Mouse (Mus musculus): ENCODE data around the gene Trak1. TPM values are rescaled to one million over a fixed set of nuclear protein-coding genes. Genes with fewer than 3 reads are reported as not detected.

Trak1 gene
- total RNA-seq (2021), result 100 to 1,000 TPM; 288 to 301 TPM

DNA sequence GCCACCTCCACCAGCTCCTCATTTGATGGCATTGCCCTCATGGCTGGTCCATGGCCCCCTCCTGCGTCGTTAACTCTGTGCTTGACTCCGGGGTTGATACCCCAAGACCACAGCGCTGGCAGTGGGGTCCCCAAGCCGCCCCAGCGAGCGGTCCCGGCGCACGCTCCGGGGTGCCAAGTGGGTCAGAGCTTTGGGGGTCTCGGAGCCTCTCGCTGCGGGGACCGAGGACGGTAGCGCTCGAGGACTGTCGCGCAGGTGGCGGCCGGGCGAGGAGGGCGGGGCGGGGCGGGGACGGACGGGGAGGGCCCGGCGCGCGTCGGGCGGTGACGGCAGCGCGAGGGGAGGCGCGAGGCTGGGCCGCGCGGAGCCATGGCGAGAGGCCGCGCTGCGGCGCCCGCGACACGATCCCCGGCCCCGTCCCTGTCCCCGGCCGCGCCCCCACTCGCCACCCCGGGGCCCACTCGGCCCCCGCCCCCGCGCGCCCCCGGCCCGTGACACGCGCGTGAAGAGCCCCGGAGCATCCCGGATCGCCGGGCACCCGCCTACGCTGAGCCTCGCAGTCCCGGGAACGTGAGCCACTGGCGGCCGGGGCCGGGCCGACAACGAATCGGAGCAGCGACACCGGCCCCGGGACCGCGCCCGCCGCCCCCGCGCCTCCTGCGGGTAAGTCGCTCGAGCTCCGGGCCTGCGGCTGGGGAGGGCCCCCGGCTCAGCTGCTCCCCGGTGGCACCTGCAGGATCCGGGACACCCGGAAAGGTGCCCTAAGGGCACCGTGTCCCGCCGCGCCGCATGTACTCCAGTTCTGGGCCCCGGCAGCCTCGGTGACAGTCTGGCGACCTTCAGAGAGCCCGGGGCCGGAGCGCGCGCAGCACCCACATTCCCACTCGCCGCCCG is at the start of gene Trak1:
TSS of gene Trak1 (plus strand) at position 332 of the 894 bp plus-strand sequence.
- DNase-seq, result peak; percentile 76

DNA sequence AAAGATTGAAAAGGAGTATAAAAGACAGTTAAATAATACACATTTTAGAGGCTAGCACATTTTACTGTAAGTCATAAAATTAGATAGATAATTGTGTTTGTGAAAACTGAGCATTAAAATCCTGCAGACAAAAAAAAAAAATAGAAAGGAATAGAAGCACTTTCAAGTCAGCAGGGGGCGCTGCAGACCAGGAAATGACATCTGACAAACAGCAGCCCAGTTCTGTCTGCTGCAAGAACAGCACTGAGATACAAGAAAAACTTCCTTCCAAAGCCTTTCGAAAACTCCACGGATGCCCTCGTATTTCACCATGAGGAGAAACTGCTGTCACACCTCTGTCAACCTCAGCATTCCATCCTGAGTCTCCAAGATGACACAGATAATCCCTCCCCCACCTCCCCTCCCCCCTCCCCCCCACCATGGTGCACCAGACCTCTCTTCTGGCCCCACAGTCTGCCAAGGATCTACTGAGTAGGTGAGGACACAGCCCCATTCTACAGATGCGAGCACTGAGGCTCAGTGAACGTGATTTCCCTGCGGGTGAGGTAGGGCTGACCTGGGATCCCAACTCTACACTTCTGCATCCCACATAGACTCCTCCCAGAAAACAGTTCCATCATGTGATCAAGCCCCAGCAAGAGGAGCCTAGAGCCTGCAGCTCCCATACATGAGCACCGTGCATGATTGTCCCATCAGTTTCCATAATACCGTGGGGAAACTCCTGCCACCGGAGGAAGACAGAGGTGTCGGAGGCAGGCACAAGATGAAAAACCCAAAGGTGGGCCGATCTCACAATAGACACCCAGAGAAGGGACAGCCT is 49.1 kb upstream of the Trak1 start:
- peak; percentile 92 for DNase-seq

DNA sequence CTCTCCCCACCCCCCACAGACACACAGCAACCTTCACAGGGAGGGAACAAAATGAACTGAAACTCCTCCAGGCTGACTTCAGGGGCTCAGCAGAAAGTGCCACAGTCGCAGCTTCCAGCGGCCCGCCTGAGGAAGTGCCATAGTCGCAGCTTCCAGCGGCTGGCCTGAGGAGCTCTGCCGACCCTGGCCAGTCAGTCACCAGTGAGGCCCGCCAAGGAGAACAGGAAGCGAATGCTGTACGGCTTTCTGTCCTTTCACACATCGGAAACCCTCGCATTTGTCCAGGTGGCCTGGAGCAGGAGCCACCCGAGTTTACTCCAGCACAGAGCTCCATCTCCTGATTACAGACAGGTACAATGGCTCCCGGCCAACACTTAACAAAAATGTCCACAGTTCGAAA is 47.5 kb upstream of the Trak1 start:
- peak; percentile 17 for DNase-seq

DNA sequence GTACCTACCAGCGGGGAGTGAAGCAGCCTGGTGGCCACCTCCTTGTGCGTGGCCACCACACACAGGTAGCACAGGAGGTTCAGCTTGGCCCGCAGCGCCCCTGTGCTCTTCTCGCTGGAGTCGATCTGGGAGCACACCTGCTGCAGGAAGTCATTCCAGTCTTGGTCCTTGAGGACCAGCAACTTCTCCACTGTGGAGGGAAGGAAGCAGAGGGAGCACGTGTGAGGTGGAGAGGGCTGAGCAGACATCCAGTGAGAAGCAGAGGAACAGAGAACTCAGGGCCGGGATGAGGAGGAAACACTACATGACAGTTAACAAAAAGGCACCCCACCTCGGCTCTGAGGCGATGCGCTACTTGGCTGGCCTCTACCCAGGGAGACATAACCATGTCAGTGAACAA is 46.4 kb upstream of the Trak1 start:
- DNase-seq, result peak; percentile 3

DNA sequence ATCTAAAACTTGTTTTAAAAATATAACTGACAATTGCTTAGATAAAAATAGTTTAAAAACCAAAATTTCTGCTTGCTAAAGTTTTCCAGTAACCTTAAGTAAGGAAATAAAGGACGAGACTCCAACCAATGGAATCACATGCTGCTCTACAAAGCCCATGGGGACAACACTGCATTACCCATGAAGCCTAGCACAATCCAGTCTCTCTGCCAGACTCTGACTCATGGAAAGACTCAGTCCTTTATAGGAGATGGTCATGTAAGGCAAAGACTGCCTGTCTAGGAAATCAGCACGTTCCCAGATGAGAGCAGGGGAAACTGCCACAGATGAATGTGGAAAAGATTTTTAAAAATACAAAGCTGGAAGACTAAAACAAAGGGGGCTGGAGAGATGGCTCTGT is 43.3 kb upstream of the Trak1 start:
- peak; percentile 57 for DNase-seq

DNA sequence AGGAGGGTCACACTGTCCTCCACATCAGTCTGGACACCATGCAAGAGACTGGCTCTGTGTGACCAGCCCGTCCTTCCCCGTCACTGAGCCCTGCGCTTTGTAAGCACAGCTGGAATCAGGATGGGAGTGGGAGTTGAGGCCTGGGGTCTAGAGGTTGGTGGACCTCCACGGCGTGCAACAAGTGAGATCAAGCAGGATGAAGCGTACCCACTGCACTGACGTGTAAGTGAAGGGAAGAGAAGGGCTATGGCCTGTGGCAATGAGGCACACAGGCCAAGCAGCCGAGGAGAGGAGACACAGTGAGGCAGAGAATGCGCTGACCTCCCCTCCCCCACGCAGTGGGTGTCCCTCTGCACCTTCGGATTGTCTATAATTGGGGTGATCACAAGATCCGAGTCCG is 42.5 kb upstream of the Trak1 start:
- peak; percentile 6 for DNase-seq

DNA sequence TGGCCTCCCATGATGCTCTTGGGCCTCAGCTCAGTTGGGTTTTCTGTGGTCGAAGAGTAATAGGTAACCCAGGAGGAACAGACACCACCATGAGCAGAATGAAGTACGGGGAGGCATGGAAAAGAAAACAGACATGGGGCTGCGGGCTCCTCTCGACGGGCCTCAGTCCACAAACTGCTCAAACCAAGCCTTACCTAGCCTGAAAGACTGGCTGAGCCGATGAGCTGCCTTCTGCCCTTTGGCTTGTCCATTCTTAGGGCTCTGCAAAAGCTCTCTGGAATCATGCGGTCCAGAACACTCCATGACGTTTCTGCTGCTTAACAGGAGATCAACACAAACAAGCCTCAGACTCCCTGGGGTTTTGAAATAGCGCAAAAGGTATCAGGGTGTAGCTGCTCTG is 40.2 kb upstream of the Trak1 start:
- peak; percentile 2 for DNase-seq

DNA sequence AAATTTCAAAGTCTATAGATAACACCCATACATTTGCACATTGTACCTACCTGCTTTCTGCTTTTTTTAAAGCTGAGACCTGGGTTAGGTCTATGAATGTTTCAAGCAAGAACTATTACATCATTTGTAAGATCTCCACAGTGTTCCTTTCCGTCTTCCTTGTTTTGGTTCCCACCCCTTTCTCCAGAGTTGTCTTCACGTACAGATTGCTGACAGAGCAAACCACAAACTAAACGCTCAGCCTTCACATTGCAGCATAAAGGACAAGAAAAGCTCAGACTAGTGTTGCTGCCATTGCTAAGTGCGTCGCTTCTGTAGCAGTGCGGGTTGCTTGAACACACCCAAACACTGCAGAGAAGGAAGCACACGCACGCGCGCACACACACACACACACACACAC is 32.0 kb upstream of the Trak1 start:
- no peak for DNase-seq

DNA sequence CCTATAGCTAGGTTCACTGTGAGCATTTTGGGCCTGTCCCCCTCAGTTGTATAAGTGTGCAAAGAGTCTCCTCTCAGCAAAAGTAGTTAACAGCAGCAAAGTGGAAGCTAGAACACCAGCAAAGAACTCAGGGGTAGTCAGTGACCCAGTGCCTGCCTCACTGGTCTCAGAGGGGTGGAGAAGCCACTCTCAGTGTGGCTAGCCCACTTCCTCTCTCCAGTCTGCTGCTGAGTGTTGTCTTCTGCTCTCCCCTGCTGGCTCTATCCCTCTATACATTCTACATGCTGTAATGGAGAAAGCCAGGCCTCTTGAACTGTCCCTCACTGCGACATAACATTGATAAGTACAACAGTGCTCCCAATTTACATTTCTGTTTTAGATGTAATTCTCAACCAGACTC is 26.2 kb upstream of the Trak1 start:
- DNase-seq, result no peak

DNA sequence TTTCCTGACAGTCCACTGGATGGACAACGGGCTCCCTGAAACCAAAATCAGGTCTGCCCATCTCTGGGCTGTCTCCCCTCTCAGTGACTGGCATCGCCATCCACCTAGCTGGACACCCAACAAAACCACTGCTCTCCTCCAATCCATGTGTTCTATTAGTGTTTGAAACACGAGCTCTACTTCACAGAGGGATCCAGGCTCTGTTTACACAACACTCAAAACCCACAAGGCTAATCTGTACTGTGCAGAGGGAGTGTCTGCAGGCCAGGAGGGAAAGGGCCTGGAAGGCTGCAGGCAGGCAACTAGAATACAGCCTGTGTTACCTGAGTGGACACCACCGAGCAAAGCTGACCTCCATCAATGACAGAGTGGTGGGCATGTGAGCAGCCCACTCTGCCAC is 25.7 kb upstream of the Trak1 start:
- DNase-seq, result no peak

DNA sequence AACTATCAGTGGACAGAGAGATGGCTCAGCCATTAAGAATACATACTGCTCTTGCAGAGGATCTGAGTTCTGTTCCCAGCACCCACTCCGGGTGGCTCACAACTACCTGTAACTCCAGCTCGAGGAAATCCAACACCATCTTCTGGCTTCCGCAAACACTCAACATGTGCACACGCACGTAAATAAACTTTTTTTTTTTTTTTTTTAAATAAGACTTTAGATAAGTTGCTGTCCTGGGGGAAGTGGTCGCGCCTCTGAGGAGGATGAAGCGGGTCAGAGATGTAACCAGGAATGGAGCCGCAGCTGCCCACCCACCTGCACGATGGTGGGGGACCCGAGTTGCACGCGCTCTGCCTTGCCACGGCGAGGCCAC is 20.6 kb upstream of the Trak1 start:
- no peak for DNase-seq

DNA sequence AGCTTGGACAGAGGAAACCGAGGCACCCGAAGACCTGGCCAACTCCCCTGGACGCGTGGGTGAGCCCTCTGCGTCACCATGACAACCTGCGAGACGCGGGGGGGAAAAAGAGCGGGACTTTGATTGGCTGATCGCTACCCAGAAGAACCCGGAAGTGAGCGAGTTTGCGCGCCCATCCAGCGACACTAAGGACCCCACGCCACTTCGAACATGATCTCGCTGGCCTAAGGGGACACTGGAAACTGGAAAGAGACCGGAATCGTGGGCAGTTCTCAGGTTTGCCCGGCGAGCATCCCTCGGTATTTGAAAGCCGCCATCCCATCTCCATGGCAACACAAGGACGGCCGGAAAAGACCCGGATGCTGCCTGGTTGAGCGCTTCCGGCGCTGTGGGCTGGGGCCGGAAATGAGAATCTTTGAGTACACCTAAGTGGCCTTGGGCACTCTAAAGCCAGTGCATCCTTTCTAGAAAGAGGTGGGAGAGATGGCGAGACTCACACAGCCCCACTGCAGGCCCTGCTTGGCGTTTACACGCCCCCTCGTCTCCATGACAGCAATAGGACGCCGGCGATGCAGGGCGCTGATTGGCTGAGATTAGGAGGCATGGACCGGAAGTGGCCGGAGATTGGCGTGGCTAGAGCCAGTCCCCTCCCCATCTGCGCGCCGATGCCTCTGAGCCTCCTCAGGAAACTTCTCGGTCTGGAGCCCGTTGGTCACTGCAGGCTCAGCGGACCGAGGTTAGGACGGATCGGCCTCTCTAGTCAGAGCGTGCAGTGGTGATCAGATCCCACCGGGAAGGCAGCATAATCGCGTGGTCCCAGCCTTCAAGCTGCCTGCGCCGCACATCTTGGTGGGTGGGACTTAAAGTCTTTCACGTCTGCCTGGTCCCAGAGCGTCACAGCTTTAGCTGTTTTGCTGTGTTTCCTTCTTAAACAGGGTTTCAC is 19.9 kb upstream of the Trak1 start, which contains the start of gene Ulk4:
TSS of gene Ulk4 (minus strand) at position 80 of the 943 bp plus-strand sequence.
- peak; percentile 93 for DNase-seq

DNA sequence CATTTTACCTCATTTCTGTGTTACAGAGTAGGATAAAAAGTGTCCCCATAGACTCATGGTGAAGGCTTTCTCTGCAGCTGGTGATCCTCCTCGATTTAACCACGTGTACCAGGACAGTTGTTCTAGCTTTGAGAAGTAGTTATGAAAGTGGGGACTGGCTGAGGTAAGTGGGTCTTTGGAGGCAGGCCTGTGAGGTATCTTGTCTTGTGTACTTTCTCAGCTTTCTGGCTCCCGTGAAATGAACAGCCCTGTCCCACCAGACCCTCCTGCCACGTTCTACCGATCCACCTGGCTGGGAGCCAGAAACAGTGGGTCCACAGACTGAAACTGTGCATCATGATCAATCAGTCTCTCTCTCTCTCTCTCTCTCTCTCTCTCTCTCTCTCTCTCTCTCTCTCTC is 18.1 kb upstream of the Trak1 start:
- no peak for DNase-seq

DNA sequence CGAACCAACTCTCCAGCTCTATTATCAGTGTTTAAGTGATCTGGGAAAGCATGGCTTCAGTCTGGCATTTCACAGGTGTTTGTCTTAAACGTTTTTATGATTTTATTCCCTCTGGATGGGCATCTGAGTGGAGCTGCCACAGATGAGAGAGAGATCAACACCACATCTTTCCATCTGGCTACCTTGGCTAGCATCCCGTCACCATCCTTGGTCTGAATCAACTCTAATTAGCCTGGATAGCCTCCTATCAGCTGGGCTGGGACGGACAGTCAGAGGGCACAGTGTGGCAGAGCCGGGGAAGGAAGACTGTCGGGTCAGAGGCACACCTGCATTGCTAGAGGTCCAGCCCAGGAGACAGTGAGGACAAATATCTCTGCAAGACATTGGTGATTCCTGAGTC is 15.4 kb upstream of the Trak1 start:
- no peak for DNase-seq

DNA sequence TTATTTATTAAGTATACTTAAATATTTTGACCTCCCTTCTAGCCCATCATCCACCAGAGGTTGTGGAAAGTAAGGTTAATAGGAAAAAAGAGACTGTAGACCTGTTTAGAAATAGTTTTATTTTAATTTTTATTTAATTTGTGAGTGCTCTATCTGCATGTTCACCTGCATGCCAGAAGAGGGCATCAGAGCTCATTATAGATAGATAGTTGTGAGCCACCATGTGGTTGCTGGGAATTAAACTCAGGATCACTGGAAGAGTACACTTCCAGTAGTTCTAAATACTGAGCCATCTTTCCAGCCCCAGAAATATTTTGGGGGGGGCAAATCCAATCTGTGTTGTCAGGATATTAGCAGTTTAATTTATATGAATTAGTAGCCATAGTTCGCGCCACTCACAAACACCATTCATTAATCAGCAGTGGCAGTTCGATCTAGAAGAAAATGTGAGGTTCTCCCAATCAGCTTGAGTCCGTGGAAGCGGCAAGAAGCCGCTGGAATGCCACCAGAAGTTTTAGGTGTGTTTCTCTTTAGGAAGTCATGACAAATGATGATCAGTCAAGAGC is 13.6 kb upstream of the Trak1 start:
- no peak for DNase-seq

DNA sequence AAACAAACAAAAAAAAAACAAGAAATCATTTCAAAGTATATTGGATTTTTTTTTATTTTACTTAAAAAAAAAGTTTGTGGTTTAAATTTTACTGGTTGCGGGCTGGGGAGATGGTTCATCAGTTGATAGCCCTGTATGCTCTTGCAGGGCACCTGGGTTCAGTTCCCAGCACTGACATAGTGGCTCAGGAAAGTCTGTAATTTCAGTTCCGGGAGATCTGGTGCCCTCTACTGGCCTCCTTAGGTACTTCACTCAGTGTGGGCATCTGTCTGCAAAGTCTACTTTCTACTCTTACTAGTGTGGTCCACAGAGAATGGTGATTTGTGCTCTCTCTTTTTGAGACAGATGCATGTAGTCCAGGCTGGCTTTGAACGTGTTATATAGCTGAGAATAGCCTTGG is 12.9 kb upstream of the Trak1 start:
- DNase-seq, result peak; percentile 62

DNA sequence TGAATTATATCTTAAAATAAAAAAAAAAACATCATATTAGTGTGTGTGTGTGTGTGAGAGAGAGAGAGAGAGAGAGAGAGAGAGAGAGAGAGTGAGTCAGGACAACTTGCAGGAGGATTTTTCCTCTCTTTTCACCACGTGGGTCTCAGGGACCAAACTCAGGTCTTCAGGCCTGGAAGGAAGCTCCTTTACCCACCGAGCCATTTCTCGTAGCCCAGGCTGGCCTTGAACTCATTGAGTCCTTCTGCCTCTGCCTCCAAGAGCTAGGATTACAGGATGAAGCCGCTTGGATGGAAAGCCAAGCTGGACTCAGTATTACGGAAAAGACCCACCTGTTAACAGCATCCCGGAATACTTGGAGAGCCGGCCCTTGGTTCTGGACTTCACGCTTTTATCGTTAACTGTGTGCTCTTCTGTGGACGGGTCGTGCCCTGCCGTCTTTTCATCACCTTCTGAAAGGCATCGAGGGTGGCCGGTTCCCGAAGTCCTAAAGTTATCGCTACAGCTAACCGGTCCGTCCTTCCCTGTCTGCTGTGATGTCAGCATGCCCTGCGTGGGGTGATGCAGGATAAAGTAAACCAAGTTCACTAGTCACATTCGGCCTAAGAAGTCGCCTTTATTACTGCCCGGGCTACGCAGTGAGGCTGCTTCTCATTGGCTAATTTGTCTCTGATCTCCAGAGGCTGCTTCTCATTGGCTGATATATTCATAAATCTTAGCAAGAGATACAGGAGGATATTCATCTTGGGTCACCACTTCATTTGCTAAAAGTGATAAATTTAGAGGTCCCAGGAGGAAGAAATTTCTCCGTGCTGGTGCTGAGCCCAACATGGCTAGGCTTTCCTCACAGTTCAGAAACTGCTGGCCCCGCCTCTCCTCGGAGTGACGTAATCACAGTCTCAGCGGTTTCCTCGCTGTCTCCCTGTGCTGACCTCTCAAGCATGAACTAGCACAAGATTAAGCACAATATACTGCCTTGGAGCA is 11.7 kb upstream of the Trak1 start:
- DNase-seq, result peak; percentile 77

DNA sequence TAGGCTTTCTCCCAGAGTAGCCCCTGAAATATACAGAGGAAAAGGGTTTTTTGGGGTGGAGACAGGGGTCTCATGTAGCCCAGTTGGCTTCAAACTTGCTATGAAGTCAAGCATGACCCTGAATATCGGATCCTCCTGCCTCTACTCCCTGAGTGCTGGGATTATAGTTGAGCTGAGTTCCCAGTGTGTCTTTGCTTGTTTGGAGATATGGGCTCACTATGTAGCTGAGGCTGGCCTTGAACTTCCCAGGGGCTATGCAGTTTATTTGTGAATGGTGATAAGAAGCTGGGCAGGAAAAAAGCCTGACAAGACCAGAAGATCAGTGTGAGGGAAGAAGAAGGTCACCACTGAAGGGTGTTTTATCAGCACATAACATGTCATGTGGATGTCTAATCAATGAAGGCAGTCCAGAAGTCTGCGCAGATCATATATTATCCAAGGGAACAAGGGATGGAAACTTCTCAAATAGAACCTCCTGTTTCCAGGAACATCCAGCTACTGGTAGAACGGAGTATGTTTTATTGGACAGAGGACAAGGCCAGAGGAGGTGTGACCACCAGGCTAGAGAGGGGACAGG is 10.9 kb upstream of the Trak1 start:
- DNase-seq, result no peak

DNA sequence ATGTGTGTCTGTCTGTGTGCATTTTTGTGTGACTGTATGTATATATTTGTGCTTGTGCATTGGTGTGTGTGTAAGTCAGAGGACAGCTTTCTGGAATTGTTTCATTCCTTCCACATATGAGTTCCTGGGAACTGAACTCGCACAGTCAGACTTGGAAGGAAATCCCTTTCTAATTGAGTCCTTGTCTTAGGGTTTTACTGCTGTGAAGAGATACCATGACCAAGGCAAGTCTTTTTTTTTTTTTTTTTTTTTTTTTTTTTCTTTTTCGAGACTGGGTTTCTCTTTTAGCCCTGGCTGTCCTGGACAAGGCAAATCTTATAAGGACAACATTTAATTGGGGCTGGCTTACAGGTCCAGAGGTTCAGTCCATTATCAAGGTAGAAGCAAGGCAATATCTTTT is 6.0 kb upstream of the Trak1 start:
- no peak for DNase-seq

DNA sequence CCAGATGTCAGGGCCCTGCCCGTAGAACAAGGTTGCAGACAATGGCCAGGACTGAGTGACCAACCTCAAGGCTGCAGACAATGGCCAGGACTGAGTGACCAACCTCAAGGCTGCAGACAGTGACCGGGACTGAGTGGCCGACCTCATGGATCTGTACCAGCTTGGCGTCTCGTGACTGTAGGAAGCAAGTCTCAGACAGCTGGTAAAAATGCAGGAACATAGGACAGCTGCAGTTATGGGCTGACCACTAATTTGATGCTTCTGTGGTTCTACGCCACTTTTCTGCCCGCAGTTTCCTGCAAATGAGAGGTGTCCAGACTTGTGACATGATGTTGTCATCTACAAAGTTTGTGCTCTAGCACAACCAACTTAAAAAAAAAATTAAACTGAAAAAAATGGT is 4.1 kb upstream of the Trak1 start:
- DNase-seq, result no peak

DNA sequence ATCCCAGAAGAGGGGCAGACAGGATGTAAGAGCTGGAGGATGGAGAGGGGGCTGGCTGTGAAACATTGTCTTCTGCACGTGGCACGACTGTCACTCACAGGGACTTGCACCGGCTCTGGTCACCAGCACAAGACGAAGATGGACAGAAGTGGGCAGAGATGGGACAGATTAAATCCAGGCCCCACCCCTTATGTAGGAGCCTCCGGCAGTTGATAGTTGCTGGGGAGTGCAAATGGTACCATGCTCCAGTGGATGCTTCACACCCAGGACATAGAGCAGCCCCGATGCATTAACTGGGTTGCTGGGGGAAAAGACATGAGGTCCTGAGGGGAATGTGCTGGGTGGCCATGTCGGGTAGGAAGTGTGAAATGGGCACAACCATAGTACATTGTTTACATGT is 2.1 kb upstream of the Trak1 start:
- DNase-seq, result no peak
